In genomic region chr16:30601046-30601832, GRCm38 (mm10) we compare ENCODE assay signal across 8 mouse cellular contexts. TPM values are rescaled to one million over a fixed set of nuclear protein-coding genes. Genes with fewer than 3 reads are reported as not detected.
DNase-seq lines count a peak whose midpoint lies in the region; ATAC-seq and TF ChIP-seq lines count a peak whose summit lies in the region.

No protein-coding gene starts in this region.

- TF ChIP-seq CTCF in G1E (IDR thresholded peaks at IDR 0.05; ENCODE audit: low read depth, low read length) = no peak
- peak; percentile 59 for TF ChIP-seq CTCF in forebrain, postnatal 0 days (IDR thresholded peaks at IDR 0.05; ENCODE audit: low read depth)

- peaks cover 3% of the 10 kb centered on the region; the same call in 1 of the 2 replicates for H3K9me3 ChIP-seq in G1E (replicated peaks)
- H3K9me3 ChIP-seq in forebrain, postnatal 0 days (ENCODE audit: low read length) = no peaks in the 10 kb centered on the region

- peak overlapping the region; percentile 82 for H3K27ac ChIP-seq in brown adipose tissue, adult 24 weeks (replicated peaks; ENCODE audit: low read depth, low read length)
- no peak overlapping the region; the same call in 1 of the 2 replicates for H3K27ac ChIP-seq in forebrain, postnatal 0 days (ENCODE audit: low read depth, low read length)

- no peaks in the 10 kb centered on the region for H3K36me3 ChIP-seq in G1E (replicated peaks)
- H3K36me3 ChIP-seq in forebrain, postnatal 0 days (ENCODE audit: insufficient read depth) = no peaks in the 10 kb centered on the region

- peak overlapping the region; percentile 96 for H3K4me2 ChIP-seq in forebrain, postnatal 0 days (ENCODE audit: low read depth)

- H3K9ac ChIP-seq in forebrain, postnatal 0 days = peak overlapping the region; percentile 58

- DNase-seq in G1E (ENCODE audit: low spot score) = no peak
- DNase-seq in forebrain, postnatal 0 days = peak; percentile 43
- DNase-seq in heart, postnatal 4 days = peak; percentile 83
- DNase-seq in layer of hippocampus, postnatal 10 days (ENCODE audit: low spot score in 2 of 2) = peak; percentile 44 to 65
- peak; percentile 81 for DNase-seq in lung, postnatal 14 days
- peak; percentile 58 to 62 for DNase-seq in right cerebral cortex, postnatal 36 days (ENCODE audit: low spot score in 2 of 2)

- H3K27me3 ChIP-seq in G1E (ENCODE audit: insufficient read depth, low read length) = peaks cover 68% of the 10 kb centered on the region
- peaks cover 10% of the 10 kb centered on the region; the same call in 1 of the 2 replicates for H3K27me3 ChIP-seq in forebrain, postnatal 0 days (ENCODE audit: insufficient read depth, low read length)

- ATAC-seq in G1E (ENCODE audit: extremely low read depth, insufficient number of reproducible peaks, low FRiP score, poor library complexity, severe bottlenecking) = no peak
- peak; percentile 32 for ATAC-seq in forebrain, postnatal 0 days
- no peak for ATAC-seq in activated CD4-positive, CD25-positive, alpha-beta regulatory T cell, adult 4 months

- 0 out of 2 replicates have a peak overlapping the region, but pooled peaks have one; percentile 22 for H3K4me3 ChIP-seq in G1E (ENCODE audit: low read depth, low read length)
- peak overlapping the region; percentile 74 for H3K4me3 ChIP-seq in brown adipose tissue, adult 24 weeks (ENCODE audit: insufficient read depth, low read depth, low read length)
- peak overlapping the region; percentile 54 for H3K4me3 ChIP-seq in forebrain, postnatal 0 days (ENCODE audit: low read depth, low read length)

- WGBS in forebrain, postnatal 0 days = 10% methylated on average over 42 of the region's 42 CpGs

- H3K4me1 ChIP-seq in G1E (ENCODE audit: insufficient read depth, low read depth, low read length) = peaks cover 18% of the 10 kb centered on the region
- peaks cover 13% of the 10 kb centered on the region; the same call in 1 of the 2 replicates for H3K4me1 ChIP-seq in brown adipose tissue, adult 24 weeks (ENCODE audit: control insufficient read depth, insufficient read depth, insufficient read length, low read length)
- peaks cover 20% of the 10 kb centered on the region for H3K4me1 ChIP-seq in forebrain, postnatal 0 days (ENCODE audit: insufficient read depth)

RNA-seq across cellular contexts. Expression of gene Fam43a, which starts 1.7 kb away (rescaled TPM):
- total RNA-seq in G1E (2014; fragmentation: Nextera tagmentation) (not detected in 2 replicates), G1E (2017) (not detected in 2 replicates)
- 0.01 and 0.02 TPM in 2 replicates for polyA plus RNA-seq in G1E (2012)
- polyA plus RNA-seq in brown adipose tissue, adult 24 weeks (2012; ENCODE audit: insufficient read depth, insufficient read length, missing spikeins) = 5.1 and 10.1 TPM in 2 replicates
- 12.3 and 17.4 TPM in 2 replicates for total RNA-seq in forebrain, postnatal 0 days (2014; rRNA removed)
- polyA plus RNA-seq in forebrain, postnatal 0 days (2015; fragmentation: Nextera tagmentation; extraction: Ambion mirVana) = 10.0 and 10.5 TPM in 2 replicates
- total RNA-seq in heart, postnatal 4 days (2021) = 10 to 100 TPM; 26.2 to 29.0 TPM
- 10 to 100 TPM; 14.8 to 16.9 TPM for total RNA-seq in layer of hippocampus, postnatal 10 days (2021)
- under 1 TPM; 0.42 to 0.79 TPM for polyA plus RNA-seq in activated CD4-positive, CD25-positive, alpha-beta regulatory T cell, adult 4 months (2017; shearing (Covaris generic))

RNA-seq across cellular contexts. Expression of gene Lsg1, which starts 13.8 kb away (rescaled TPM):
- total RNA-seq in G1E (2014; fragmentation: Nextera tagmentation) (59.5 and 64.4 TPM in 2 replicates), G1E (2017) (52.9 and 65.7 TPM in 2 replicates)
- 10.0 and 11.0 TPM in 2 replicates for polyA plus RNA-seq in G1E (2012)
- 8.5 and 19.7 TPM in 2 replicates for polyA plus RNA-seq in brown adipose tissue, adult 24 weeks (2012; ENCODE audit: insufficient read depth, insufficient read length, missing spikeins)
- 20.4 and 27.7 TPM in 2 replicates for total RNA-seq in forebrain, postnatal 0 days (2014; rRNA removed)
- polyA plus RNA-seq in forebrain, postnatal 0 days (2015; fragmentation: Nextera tagmentation; extraction: Ambion mirVana) = 40.8 and 41.4 TPM in 2 replicates
- 10 to 100 TPM; 31.5 to 33.2 TPM for total RNA-seq in heart, postnatal 4 days (2021)
- total RNA-seq in layer of hippocampus, postnatal 10 days (2021) = 10 to 100 TPM; 24.4 to 25.6 TPM
- polyA plus RNA-seq in activated CD4-positive, CD25-positive, alpha-beta regulatory T cell, adult 4 months (2017; shearing (Covaris generic)) = 10 to 100 TPM; 54.3 to 65.2 TPM

RNA-seq across cellular contexts. Expression of gene Tmem44, which starts 50.6 kb away (rescaled TPM):
- 25.4 and 28.8 TPM in 2 replicates for total RNA-seq in G1E (2014; fragmentation: Nextera tagmentation)
- total RNA-seq in G1E (2017) = 69.5 and 72.7 TPM in 2 replicates
- 11.5 and 11.8 TPM in 2 replicates for polyA plus RNA-seq in G1E (2012)
- 1.3 and 2.6 TPM in 2 replicates for polyA plus RNA-seq in brown adipose tissue, adult 24 weeks (2012; ENCODE audit: insufficient read depth, insufficient read length, missing spikeins)
- 107 and 113 TPM in 2 replicates for total RNA-seq in forebrain, postnatal 0 days (2014; rRNA removed)
- 66.1 and 66.6 TPM in 2 replicates for polyA plus RNA-seq in forebrain, postnatal 0 days (2015; fragmentation: Nextera tagmentation; extraction: Ambion mirVana)
- total RNA-seq in heart, postnatal 4 days (2021) = 10 to 100 TPM; 19.4 to 19.7 TPM
- 10 to 100 TPM; 55.9 to 61.6 TPM for total RNA-seq in layer of hippocampus, postnatal 10 days (2021)
- polyA plus RNA-seq in activated CD4-positive, CD25-positive, alpha-beta regulatory T cell, adult 4 months (2017; shearing (Covaris generic)) = under 1 TPM in 1 of 2 experiments, not detected in 1; 0.85 TPM

Comparison
In these comparisons a context has a peak if more than half of its experiments do, and no peak if none do; other contexts are left out.
1. H3K4me3 ChIP-seq: peak in every context shown above with its lines; median percentile 74 in brown adipose tissue, adult 24 weeks; 54 in forebrain, postnatal 0 days; 22 in G1E.
2. RNA of gene Fam43a, which starts 1.7 kb away (total RNA-seq): 26.2 to 29.0 TPM in heart, postnatal 4 days, 12.3 to 17.4 TPM in forebrain, postnatal 0 days and 14.8 to 16.9 TPM in layer of hippocampus, postnatal 10 days; not detected in G1E; every median in the first group is over 10 times any median in the second.